Mouse (Mus musculus) skeletal muscle tissue, adult 2 months (tissue): ENCODE measurements around the gene Plxna1.

ENCODE experiments used
- DNase-seq: peaks from one replicate; pipeline ENCODE4 v3.0.0-alpha.2; 2012; ENCODE audit warnings: low read depth, low spot score

Gene Plxna1

GRCm38 (mm10) chr6:89361418-89362280, 771 bp downstream of the Plxna1 start:
- no peak for DNase-seq

GRCm38 (mm10) chr6:89360709-89361417, 1.6 kb downstream of the Plxna1 start:
- no peak for DNase-seq

- DNase-seq = no peak
These were observed 2.4 kb downstream of the Plxna1 start for GRCm38 (mm10) chr6:89359771-89360708.

DNA sequence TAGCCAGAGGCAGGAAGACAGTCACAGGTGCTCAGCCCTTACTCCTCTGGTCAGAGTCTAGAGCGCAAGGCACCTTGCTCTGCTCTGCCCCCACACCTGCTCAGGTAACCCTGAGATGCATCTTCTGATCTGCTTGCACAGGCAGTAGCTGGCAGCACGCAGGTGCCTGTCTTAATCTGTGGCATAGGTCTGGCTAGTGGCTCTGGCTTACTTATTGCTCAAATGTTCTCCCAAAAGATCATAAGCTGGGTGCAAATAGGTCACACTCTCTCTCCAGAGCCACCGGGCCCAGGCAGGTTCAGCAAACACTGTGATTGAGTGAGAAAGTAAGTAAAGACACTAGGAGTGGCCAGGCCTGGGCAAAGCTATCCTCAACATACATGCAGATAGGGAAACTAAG, 3.2 kb downstream of the Plxna1 start:
- no peak for DNase-seq

DNA sequence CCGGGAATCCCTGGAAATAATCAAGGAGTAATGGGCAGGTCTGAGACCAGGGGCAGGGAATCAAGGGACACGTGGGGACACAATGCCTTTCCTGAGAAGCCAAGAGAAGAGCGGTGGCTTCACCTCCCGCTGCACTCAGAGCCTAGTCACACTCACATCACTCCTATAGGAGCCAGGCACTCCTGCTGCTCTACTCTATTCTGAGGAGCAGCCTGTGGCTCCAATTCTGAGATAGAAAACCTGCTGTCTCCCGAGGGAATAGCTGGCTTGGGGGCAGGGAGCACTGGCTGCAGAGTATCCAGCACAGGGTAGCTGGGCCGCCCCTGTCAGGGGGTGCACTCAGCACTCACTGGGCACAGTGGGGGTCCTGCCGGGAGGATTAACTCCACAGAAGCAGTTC, 6.8 kb downstream of the Plxna1 start:
- DNase-seq = no peak

- DNase-seq = no peak
These were observed 7.7 kb downstream of the Plxna1 start for GRCm38 (mm10) chr6:89354726-89355125.

GRCm38 (mm10) chr6:89354076-89354475, 8.3 kb downstream of the Plxna1 start:
- no peak for DNase-seq

GRCm38 (mm10) chr6:89353101-89353500, 9.3 kb downstream of the Plxna1 start:
- DNase-seq = no peak

DNA sequence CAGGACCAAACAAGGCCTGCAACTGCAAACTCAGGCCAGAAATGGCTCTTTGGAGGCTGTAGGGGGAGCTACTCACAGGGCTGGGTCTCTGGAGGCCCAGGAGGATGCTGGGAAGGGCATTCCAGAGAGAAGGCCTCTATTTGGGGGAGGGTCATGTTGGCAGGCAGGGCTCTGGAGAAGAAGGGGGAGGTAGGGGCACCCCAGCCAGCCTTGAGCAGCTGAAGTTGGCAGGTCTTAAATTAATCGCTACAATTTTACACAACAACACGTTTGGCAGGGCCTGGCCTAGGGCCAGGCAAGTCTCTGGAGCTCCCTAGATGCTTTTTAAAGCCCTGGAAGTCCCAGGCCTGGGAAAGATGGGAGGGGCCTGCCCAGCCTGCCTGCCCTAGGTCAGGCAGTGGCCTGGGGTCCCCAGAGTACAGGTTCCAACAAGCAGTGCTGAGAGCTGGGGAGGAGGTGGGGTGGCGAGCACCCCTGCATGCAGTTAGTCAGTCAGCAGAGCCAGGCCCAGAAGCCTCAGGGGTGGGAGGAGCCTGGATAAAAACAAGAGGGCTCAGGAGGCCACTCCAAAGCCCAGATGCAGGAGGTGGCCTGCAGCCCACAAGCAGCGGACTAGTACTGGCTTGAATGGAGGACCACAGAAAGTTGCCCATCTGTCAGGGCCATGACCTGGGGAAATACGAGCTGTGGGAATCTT, 10.8 kb downstream of the Plxna1 start:
- peak; percentile 64 for DNase-seq

DNA sequence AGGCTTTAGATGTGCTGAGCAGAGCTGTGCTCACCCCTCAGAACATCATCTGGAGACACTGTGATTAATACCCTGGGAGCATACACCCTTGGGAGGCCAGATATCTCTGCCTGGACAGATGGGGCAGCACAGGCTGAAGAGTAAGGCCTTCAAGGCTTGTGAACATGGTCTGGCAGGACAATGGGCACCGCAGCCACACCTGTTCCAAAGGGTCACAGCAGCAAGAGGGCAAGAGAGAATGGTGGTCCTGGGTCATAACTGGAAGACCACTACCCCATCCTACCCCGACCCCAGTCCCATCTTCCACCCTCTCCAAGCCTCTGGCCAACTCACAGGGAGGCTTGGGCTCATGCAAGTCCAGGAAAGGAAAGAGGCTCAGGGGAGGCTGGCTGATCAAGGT, 11.9 kb downstream of the Plxna1 start:
- DNase-seq = no peak

DNA sequence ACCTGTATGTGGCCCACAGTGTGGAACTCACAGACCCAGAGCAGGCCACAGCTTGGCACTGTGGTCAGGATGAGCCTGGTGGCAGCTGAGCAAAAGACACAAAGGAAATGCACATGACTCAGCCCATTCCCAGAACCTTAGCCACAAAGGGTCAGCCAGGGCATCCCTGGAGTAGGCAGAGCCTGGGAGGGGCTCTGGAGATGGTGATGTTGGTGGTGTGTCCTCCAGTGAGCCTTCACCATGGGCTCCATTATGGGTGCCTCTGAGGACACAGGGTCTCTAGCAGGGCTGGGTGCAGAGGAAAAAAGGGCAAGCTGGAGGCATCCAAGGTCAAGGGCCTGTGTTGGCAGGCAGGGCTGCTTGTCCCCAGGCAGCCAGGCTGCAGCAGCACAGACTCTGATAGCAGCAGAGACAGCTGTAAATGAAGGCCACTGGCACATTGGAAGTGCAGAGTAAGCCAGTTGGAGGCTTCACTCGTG, 12.3 kb downstream of the Plxna1 start:
- peak; percentile 70 for DNase-seq

GRCm38 (mm10) chr6:89348363-89348762, 14.1 kb downstream of the Plxna1 start:
- peak; percentile 55 for DNase-seq

DNA sequence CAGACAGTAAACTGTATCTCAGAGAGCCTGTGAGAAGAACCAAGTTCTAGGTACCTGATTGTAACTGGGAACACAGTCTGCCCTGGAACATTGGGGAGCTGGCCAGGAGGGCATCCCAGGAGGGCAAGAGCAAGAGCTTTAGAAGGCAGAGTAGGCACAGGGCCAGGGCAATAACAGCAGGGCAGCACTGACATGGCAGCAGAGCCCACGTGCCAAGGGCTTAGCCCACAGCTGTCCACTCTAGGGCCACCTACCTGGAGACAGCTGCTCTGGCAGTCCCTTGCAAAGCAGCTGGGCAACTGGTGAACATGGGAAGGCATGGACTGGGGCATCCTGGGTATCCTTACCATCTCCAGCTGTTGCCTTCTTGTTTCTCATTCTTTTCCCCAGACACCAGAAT, 14.6 kb downstream of the Plxna1 start:
- DNase-seq = no peak

GRCm38 (mm10) chr6:89345855-89346254, 16.6 kb downstream of the Plxna1 start:
- DNase-seq = no peak

GRCm38 (mm10) chr6:89345486-89345785, 17.0 kb downstream of the Plxna1 start:
- no peak for DNase-seq

DNA sequence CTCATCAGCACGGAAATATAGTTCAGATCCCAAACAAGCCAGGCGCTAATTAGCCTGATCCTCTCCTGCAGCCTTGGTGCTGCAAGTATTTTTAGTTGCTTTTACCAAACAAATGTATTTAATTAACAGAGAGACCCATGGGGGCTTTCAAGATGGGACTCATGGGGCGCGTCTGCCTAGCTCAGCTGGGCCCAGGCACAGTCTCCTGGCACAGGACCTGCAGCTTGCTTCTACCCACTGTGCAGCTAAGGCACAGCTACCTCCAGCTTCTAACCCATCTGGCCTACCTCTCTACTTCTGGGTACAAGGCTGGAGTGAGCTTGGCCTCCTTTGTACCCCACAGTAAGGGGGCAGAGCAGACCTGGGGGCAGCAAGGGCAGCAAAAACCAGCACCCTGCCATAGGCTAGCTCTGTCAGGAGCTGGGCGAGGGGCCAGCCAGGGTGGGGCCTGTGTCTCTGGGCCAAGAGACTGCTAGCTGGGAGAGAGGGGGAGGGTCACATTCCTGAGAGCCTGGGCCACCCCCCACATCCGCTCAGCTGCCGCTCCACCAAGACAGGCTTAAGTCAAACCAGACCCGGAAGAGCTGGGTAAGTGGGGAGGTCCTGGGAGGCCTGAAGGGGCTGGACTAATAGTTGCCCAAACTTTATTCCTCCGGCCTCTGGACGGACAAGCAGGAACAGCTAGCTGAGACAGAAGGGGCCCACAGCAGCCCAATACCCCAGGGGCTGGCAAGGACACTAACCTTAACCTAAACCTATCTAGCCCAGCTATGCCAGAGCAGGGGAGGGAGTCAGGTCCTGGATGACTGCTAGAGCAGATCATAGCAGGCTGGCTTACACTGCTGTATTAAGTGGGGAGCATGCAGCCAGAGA, 17.6 kb downstream of the Plxna1 start:
- peak; percentile 84 for DNase-seq

DNA sequence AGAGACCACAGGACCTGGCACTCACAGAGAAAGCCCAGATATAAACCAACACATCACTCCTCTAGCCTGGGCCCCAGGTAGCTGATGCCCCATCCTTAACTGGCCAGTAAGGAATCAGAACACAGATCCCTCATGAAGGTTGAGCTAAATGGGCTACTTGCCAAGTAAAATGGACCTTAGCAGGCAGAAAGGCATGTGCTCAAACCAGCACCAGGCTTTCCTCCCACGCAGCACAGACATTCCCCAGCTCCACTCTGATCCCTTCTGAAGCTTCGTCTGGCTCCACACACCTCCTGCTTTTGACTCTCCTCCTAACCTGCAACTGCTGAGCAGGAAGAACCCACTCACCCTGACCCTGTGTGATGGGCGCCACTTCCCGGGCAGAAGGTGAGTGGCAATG, 20.4 kb downstream of the Plxna1 start:
- DNase-seq = no peak

DNA sequence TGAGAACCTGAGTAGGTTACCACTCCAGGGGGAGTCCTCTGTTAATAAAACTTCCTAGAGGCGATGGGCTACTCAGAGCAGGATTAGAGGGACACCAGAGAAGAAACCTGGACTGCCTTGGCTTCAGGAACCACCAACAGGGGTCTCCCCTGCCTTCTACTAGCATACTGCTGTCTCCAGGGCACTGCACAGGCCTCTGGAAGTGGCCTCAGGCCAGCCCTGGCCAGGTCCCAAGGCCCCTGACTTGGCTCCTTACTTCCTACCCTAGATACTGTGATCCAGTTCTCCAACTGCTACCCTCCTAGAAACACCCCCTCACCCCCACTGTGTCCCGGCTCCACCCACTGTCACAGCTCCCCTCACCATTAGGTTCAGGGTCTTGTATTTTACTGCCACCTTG, 23.0 kb downstream of the Plxna1 start:
- no peak for DNase-seq

DNA sequence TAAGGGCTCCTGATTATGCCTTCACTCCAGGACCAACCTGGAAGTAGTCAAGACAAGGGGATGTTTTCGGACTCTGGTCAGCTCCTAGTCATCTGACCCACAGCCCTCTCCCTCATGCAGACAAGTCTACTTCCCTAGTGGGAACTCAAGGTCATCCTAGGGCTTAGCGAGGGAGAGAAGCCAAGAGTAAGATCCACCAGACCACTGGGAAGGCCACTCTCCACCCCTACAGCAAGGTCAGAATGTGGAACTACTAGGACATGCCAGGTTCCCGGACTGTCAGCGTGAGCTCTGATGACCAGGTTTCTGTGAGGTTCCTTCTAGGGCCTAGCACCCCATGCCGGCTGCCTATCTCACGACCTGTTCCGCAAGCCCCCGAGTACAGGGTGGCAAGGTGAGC, 23.7 kb downstream of the Plxna1 start:
- no peak for DNase-seq

DNA sequence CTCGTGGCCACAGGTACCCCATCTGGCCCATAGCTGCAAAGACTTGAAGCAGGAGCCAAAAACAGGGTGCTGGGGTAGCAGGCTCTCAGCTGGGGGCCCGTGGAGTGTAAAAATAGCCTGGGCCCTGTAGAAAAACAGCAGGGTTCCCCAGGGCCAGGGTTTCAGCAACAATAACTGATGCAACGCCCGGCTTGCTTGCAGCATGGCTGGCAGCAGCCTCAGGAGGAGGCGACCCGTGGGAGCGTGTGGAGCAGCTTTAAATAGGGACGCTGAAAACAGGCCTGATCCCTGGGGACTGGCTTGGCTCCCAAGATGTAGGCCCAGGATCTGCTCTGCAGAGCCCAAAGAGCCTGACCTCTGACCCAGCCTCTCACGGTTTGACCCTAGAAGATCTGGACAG, 24.8 kb downstream of the Plxna1 start:
- peak; percentile 46 for DNase-seq
